Mouse (Mus musculus): ENCODE results near the gene Mtg1. TPM values are rescaled to one million over a fixed set of nuclear protein-coding genes. Genes with fewer than 3 reads are reported as not detected.
"Not testable (repeated sequence)": the region's sequence is repeated elsewhere in the genome, so short reads cannot be mapped to it uniquely, and the experiment has no call there.

Mtg1 gene
- total RNA-seq, 2 experiments from 2014 or later = 21.0 to 21.5 TPM

DNA sequence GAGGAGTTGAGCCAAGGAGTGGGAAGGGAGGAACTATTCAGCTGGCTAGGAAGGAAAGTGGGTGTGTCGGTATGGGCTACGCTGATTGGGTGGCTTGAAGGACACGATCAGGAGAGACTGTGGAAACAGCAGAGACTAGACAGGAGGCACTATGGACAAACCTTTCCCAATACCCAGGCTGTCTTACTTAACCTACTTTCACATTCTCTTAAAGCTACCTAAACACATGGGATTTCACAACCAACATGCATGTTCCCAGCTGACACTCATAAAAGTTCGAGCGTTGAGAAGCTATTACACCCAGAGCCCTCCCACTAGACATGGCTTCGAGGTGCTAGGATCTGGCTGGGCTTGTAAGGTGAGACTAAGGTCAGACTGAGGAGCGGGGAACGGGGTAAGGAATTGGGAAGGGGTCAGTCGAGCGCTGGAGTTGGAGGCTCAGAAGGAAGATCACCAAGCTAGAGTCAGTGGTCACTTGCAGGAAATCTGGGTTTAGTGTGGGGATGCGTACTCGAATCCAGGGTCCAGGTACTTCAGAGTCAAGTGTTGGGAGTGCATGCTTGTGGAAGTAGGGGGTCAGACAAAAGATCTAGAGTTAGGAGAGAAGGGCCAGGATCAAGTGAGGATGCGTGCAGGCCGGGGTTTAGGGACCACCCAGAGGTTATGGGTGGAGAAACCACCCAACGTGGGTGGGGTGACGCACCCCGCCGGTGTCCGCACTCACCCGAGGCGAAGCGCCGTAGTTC is 21.6 kb upstream of the Mtg1 start, which contains the start of gene Paox:
Gene Paox (plus strand): TSS at position 217 of the 746 bp plus-strand sequence.
- DNase-seq (ENCODE audit: extremely low spot score in 1 of 2, low spot score in 2 of 2) = peak; percentile 23 to 40
- TF ChIP-seq CTCF (IDR thresholded peaks at IDR 0.05) = no peak
- H3K27ac ChIP-seq = peak within 1 kb of the TSS; percentile 96
- intact Hi-C loops (cut with DNase I) = loop anchor here (2.0 kb wide), 1 partner anchor 35 kb away; no protein-coding TSS in a partner anchor
- H3K4me3 ChIP-seq = peak within 1 kb of the TSS; percentile 85

DNA sequence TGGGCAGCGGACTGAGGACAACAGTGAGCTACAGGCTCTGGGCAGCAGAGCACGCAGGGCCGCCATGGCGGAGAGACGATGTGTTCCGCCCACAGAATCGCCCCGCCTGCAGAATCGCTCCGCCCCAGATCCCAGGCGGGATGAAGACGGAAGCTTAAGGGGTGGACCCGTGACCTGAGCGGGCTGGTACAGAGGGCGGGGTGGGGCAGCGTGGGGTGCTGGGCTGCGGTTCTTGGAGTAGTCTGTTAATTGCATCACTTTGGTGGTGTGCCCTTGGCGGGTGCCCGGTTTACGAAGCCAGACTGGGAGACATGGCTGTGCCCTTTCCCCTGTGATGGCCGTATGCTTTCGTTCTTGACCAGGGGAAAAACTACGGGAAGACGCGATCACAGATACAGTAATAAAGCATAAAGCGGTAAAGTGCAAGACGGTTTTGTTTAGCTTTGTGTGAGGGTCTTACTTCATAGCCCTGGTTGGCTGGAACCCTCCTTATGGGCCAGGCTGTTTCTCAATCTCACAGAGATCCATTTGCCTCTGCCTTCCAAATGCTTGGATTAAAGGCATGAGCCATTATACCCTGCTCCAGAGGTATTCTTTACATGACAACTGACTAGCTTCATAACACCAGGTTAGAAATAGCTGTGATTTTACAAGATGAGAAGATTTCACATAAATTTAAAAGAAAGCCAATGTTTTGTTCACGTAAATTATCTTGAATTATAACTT is 20.9 kb upstream of the Mtg1 start, which contains the start of gene Echs1:
Gene Echs1 (minus strand): TSS at position 148 of the 726 bp plus-strand sequence.
- TF ChIP-seq CTCF (IDR thresholded peaks at IDR 0.05) = no peak
- peak; percentile 82 to 87 for DNase-seq (ENCODE audit: extremely low spot score in 1 of 2, low spot score in 2 of 2)
- peak within 1 kb of the TSS; percentile 96 for H3K27ac ChIP-seq
- intact Hi-C loops (cut with DNase I) = loop anchor here (2.0 kb wide), 1 partner anchor 36 kb away; no protein-coding TSS in a partner anchor
- H3K4me3 ChIP-seq = peak within 1 kb of the TSS; percentile 85

DNA sequence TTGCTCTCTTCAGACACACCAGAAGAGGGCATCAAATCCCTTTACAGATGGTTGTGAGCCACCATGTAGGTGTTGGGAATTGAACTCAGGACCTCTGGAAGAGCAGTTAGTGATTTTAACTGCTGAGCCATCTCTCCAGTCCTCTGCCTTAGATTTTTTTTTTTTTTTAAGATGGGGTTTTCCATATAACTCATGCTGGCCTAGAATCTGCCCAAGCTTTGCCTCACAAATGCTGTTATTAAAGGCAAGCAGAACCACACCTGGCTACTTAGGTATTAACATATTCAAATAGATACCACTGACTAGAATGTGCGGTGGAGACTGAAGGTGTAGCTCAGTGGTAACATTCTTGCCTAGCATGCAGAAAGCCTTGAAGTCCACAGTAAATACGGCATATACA is 16.9 kb upstream of the Mtg1 start:
- no peak for TF ChIP-seq CTCF (IDR thresholded peaks at IDR 0.05)
- H3K4me3 ChIP-seq = no peak overlapping the region
- DNase-seq (ENCODE audit: extremely low spot score in 1 of 2, low spot score in 2 of 2) = no peak
- intact Hi-C loops (cut with DNase I) = no loop called here
- no peak overlapping the region for H3K27ac ChIP-seq

DNA sequence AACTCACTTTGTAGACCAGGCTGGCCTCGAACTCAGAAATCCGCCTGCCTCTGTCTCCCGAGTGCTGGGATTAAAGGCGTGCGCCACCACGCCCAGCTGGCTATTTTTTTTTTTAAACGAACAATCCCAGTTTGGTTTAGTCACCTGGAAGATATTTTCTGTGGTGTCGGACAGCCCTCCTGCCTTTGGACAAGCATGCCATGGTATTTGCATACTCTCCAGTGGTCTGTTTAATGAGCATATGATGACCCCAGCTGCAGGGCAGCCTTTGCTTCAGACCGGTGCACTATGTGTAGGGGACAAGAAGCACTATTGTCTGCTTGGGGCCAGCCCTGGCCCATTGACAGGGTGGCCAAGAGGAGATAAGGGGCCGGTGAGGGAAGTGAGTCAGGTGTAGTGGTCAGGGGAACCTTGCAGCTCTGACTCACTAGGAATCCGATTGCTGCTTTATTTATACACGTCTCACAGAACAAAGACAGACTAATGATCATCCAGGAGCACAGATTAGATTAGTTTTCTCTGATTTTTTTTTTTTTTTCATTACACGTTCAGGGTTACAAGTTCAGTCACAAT is 15.9 kb upstream of the Mtg1 start:
- intact Hi-C loops (cut with DNase I) = no loop called here

DNA sequence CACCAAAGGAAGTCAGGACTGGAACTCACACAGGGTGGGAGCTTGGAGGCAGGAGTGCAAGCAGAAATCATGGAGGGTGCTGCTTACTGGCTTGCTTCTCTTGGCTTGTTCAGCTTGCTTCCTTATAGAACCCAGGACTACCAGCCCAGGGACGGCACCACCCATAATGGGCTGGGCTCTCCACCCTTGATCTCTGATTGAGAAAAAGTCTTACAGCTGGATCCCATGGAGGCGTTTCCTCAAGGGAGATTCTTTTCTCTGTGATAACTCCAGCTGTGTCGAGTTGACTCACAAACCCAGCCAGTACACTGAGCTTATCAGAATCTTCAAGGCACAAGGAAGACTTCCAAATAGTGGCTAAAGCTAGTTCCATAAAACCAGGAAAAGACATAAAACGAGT is 14.6 kb upstream of the Mtg1 start:
- intact Hi-C loops (cut with DNase I) = no loop called here
- Histone ChIP-seq H3K27ac (no peak overlapping the region), H3K4me3 (no peak overlapping the region)
- no peak for TF ChIP-seq CTCF (IDR thresholded peaks at IDR 0.05)
- DNase-seq (ENCODE audit: extremely low spot score in 1 of 2, low spot score in 2 of 2) = no peak

More for the DNA sequence above, 15.9 kb upstream of the Mtg1 start:
- no peak for TF ChIP-seq CTCF (IDR thresholded peaks at IDR 0.05)
- DNase-seq (ENCODE audit: extremely low spot score in 1 of 2, low spot score in 2 of 2) = no peak
- Histone ChIP-seq H3K4me3 (no peak overlapping the region), H3K27ac (no peak overlapping the region)

DNA sequence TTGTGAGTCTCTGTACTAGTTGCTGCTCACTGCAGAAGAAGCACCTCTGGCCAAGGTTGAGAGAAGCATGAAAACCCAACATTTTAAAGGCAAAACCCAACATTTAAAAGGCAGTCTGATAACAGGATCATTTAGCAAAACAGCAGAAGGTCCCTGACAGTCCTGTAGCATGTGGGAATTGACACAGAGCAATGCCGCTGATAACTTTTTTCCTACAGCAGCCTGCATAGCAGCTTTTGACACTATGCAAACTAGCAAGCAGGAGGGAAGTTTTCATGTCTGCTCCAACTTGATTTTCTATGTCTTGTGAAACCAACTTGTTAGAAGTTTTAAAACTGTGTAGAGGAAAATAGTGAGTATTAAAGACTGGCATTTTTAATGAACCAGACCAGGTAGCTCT is 13.0 kb upstream of the Mtg1 start:
- intact Hi-C loops (cut with DNase I) = no loop called here
- DNase-seq (ENCODE audit: extremely low spot score in 1 of 2, low spot score in 2 of 2) = no peak
- no peak overlapping the region for H3K27ac ChIP-seq
- no peak for TF ChIP-seq CTCF (IDR thresholded peaks at IDR 0.05)
- H3K4me3 ChIP-seq = no peak overlapping the region

DNA sequence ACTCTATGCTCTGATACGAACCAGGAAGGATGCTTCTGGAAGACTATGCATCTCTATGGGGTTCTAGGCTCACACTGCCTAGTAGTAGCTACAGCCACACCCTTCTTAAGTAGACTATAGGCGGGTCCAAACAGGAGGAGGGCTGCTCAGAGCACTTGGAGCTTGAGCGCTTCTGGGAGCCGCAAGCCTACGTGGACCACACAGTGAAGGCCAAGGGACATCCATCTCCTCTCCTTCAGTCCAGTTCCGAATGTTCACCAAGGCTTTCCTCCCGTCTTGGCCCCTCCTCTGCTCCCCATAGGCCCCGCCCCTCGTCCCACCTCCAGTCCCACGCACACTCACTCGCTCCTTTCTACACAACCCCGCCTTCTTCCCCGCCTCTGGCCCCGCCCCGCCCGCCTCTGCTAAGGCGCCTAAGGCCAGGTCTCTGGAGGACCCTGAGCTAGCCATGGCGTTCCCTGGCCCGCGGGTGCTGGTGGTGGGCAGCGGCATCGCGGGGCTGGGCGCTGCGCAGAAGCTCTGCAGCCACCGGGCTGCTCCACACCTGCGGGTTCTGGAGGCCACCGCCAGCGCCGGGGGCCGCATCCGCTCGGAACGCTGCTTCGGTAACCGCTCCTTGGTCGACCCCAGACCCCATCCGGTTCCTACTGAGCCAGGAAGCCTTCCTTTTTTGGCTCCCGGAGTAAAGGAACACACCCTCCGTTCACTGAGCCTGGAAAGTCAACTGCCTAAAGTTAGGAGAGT is 11.9 kb upstream of the Mtg1 start:
- intact Hi-C loops (cut with DNase I) = loop anchor here (1.0 kb wide), 1 partner anchor 23 kb away; the partner anchor contains the start of gene Fuom

DNA sequence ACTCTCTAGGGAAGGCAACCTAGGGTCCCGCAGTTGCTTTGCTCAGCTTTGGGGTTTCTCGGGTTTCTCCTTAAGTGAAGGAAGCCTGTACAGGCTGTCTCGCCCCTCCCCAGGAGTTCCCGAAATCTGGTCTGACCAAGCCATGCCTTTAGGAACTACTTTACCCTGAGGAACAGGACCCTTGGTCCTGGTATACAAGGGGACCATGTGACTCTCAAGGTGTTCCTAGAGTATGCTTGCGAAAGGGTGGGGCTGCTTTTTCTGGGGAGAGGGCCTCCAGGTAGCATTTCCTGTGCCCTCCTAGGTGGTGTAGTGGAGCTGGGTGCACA is 11.4 kb upstream of the Mtg1 start:
- DNase-seq (ENCODE audit: extremely low spot score in 1 of 2, low spot score in 2 of 2) = no peak
- intact Hi-C loops (cut with DNase I) = no loop called here
- Histone ChIP-seq H3K4me3 (peak overlapping the region; percentile 97), H3K27ac (peak overlapping the region; percentile 84)
- no peak for TF ChIP-seq CTCF (IDR thresholded peaks at IDR 0.05)

More for the DNA sequence above, 11.9 kb upstream of the Mtg1 start:
- DNase-seq (ENCODE audit: extremely low spot score in 1 of 2, low spot score in 2 of 2) = peak; percentile 84 to 88
- peak overlapping the region; percentile 84 for H3K27ac ChIP-seq
- TF ChIP-seq CTCF (IDR thresholded peaks at IDR 0.05) = no peak
- H3K4me3 ChIP-seq = peak overlapping the region; percentile 97

DNA sequence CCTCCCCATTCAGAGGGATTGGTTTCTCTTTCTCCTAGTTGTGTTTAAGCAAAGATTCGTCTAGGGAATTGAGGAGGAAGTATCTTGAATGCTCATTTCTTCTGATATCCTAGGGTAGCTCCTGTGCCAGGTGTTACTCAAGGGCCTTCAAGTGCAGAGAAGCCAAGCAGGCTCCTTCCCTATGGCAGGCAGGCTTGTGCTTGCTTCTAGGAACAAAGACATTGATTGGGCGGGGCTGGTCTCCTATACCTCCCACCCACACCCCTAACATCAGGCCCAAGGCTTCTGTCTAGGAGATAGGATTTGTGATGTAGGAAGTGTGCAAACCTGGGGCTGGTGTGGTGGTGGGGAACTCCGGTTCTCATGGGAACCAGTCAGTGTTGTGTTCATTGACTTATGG is 10.4 kb upstream of the Mtg1 start:
- H3K4me3 ChIP-seq = no peak overlapping the region
- TF ChIP-seq CTCF (IDR thresholded peaks at IDR 0.05) = no peak
- intact Hi-C loops (cut with DNase I) = no loop called here
- DNase-seq (ENCODE audit: extremely low spot score in 1 of 2, low spot score in 2 of 2) = no peak
- no peak overlapping the region for H3K27ac ChIP-seq

DNA sequence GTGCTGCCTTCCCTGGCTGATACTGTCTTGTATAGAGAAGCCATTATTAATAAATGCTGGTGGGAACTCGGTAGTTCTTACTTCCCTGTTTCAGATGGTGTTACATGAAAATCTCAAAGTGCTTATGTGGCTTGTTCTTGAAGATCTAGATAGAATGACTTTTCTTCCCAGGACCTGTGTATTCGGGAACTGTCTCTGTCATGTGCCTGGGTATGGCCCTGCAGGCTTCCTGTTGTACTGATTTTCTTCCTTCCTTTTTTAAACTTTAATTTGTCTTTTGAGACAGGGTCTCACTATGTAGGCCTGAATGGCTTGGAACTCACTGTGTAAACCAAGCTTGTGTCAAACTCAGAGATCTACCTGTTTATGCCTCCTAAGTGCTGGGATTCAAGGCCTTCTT is 9.5 kb upstream of the Mtg1 start:
- Histone ChIP-seq H3K4me3 (no peak overlapping the region), H3K27ac (no peak overlapping the region)
- DNase-seq (ENCODE audit: extremely low spot score in 1 of 2, low spot score in 2 of 2) = no peak
- TF ChIP-seq CTCF (IDR thresholded peaks at IDR 0.05) = no peak
- intact Hi-C loops (cut with DNase I) = no loop called here

DNA sequence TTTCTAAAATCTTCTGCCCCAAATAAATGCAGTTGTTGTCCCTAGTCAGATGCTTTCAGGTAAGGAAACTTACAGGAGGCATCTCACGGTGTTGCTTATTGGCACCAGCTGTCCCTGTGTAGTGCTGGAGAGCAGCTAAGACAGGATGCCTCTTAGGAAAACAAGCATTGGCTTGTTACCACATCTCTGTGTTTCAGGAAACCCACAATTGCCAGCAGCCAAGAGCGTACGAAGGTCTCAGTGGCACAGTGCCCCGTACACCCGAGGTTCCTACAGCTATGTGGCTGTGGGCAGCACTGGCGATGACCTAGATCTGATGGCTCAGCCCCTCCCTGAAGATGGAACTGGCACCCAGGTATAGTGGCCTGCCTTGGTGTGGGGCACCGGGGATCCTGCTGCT is 5.2 kb upstream of the Mtg1 start:
- intact Hi-C loops (cut with DNase I); H3K27ac ChIP-seq; H3K4me3 ChIP-seq; DNase-seq (ENCODE audit: extremely low spot score in 1 of 2, low spot score in 2 of 2): not testable (repeated sequence)

DNA sequence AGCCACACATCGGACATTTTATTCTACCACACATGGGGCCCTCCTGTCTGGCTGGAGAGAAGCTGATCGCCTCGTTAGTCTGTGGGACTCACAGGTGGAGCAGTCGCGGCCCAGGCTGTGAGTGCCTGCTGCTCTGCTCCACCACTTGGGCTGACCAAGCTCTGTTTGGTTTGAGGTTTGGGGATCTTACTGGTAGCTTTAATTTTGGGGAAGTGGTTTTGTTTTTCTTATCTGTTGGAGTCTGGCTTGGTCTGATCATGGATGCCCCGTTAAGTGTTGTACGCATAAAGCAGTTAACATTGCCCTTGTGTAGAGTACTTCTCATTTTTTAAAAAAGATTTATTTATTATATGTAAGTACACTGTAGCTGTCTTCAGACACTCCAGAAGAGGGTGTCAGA is 3.3 kb upstream of the Mtg1 start:
- intact Hi-C loops (cut with DNase I); H3K4me3 ChIP-seq; DNase-seq (ENCODE audit: extremely low spot score in 1 of 2, low spot score in 2 of 2); H3K27ac ChIP-seq: not testable (repeated sequence)

Data from left cerebral cortex, adult 2 months (tissue).